Mouse (Mus musculus): ENCODE measurements around the gene Phldb2. TPM values are rescaled to one million over a fixed set of nuclear protein-coding genes. Genes with fewer than 3 reads are reported as not detected.

Phldb2 gene
- polyA plus RNA-seq, 1 experiment from 2014 or later = 7.5 TPM

GRCm38 (mm10) chr16:45937381-45937780, 16.0 kb downstream of the Phldb2 start:
- H3K4me2 ChIP-seq (replicated peaks) = no peak overlapping the region
- no peak for DNase-seq (ENCODE audit: low spot score)
- H3K27me3 ChIP-seq (ENCODE audit: control insufficient read depth, insufficient read depth, low read length) = no peaks in the 10 kb centered on the region
- peaks cover 8% of the 10 kb centered on the region; the same call in 1 of the 2 replicates for H3K4me1 ChIP-seq (replicated peaks; ENCODE audit: control insufficient read depth, insufficient read depth, low read length)
- WGBS = 66% methylated on average over 2 of the region's 2 CpGs
- no peaks in the 10 kb centered on the region for H3K9me3 ChIP-seq (ENCODE audit: control insufficient read depth, low read length)
- ATAC-seq (ENCODE audit: low FRiP score) = no peak
- H3K4me3 ChIP-seq (replicated peaks; ENCODE audit: low read length) = no peak overlapping the region
- no peaks in the 10 kb centered on the region for H3K36me3 ChIP-seq (replicated peaks; ENCODE audit: control insufficient read depth, insufficient read depth)
- no peak overlapping the region for H3K27ac ChIP-seq
- H3K9ac ChIP-seq = no peak overlapping the region

- 43% methylated on average over 2 of the region's 2 CpGs for WGBS
- ATAC-seq (ENCODE audit: low FRiP score) = peak; percentile 51; the same call in 1 of the 2 replicates
- no peak overlapping the region for H3K4me3 ChIP-seq (replicated peaks; ENCODE audit: low read length)
- H3K36me3 ChIP-seq (replicated peaks; ENCODE audit: control insufficient read depth, insufficient read depth) = no peaks in the 10 kb centered on the region
- H3K27me3 ChIP-seq (ENCODE audit: control insufficient read depth, insufficient read depth, low read length) = no peaks in the 10 kb centered on the region
- no peaks in the 10 kb centered on the region for H3K9me3 ChIP-seq (ENCODE audit: control insufficient read depth, low read length)
- no peak overlapping the region for H3K9ac ChIP-seq
- H3K4me1 ChIP-seq (replicated peaks; ENCODE audit: control insufficient read depth, insufficient read depth, low read length) = peaks cover 8% of the 10 kb centered on the region; the same call in 1 of the 2 replicates
- no peak for DNase-seq (ENCODE audit: low spot score)
- H3K4me2 ChIP-seq (replicated peaks) = no peak overlapping the region
- 0 out of 2 replicates have a peak overlapping the region, but pooled peaks have one; percentile 51 for H3K27ac ChIP-seq
Measured at GRCm38 (mm10) chr16:45936521-45936920, 16.9 kb downstream of the Phldb2 start.

DNA sequence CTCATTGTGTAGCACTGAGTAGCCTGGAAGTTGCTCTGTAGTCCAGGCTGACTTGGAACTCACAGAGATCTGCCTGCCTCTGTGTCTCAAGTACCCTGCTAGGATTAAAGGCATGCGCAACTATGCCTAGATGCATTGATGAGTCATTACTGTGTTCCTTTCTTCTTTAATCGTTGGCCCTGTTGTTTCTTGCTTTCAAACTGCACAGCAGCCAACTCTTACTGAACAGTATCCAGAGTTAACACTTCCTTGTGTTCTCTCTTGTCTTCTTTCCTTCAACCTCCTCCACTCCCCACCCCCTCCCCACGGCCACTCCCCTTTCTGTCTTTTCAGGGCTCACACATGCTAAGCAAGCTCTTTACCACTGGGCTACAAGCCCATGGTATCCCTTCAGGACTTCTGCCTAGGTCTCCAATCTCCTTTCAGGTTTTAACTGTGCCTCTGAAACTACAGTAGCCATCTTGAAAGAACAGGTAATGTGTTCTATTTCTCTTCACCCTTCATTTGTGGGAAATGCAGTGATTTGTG, 17.4 kb downstream of the Phldb2 start:
- DNase-seq (ENCODE audit: low spot score) (no peak), ATAC-seq (ENCODE audit: low FRiP score) (no peak)
- Histone ChIP-seq H3K27me3 (ENCODE audit: control insufficient read depth, insufficient read depth, low read length) (no peaks in the 10 kb centered on the region), H3K4me2 (replicated peaks) (no peak overlapping the region), H3K9ac (no peak overlapping the region), H3K27ac (0 out of 2 replicates have a peak overlapping the region, but pooled peaks have one; percentile 51), H3K9me3 (ENCODE audit: control insufficient read depth, low read length) (no peaks in the 10 kb centered on the region), H3K4me3 (replicated peaks; ENCODE audit: low read length) (no peak overlapping the region), H3K4me1 (replicated peaks; ENCODE audit: control insufficient read depth, insufficient read depth, low read length) (peaks cover 8% of the 10 kb centered on the region; the same call in 1 of the 2 replicates), H3K36me3 (replicated peaks; ENCODE audit: control insufficient read depth, insufficient read depth) (no peaks in the 10 kb centered on the region)
- 80% methylated on average over 3 of the region's 3 CpGs for WGBS

GRCm38 (mm10) chr16:45934721-45935407, 18.5 kb downstream of the Phldb2 start:
- DNase-seq (ENCODE audit: low spot score) (no peak), ATAC-seq (ENCODE audit: low FRiP score) (no peak; the same call in 1 of the 2 replicates)
- no peak overlapping the region for H3K9ac ChIP-seq
- H3K4me3 ChIP-seq (replicated peaks; ENCODE audit: low read length) = no peak overlapping the region
- H3K4me2 ChIP-seq (replicated peaks) = no peak overlapping the region
- no peaks in the 10 kb centered on the region for H3K9me3 ChIP-seq (ENCODE audit: control insufficient read depth, low read length)
- peaks cover 8% of the 10 kb centered on the region; the same call in 1 of the 2 replicates for H3K4me1 ChIP-seq (replicated peaks; ENCODE audit: control insufficient read depth, insufficient read depth, low read length)
- WGBS = 50% methylated on average over 2 of the region's 2 CpGs
- no peaks in the 10 kb centered on the region for H3K27me3 ChIP-seq (ENCODE audit: control insufficient read depth, insufficient read depth, low read length)
- no peaks in the 10 kb centered on the region for H3K36me3 ChIP-seq (replicated peaks; ENCODE audit: control insufficient read depth, insufficient read depth)
- no peak overlapping the region for H3K27ac ChIP-seq

- Histone ChIP-seq H3K27me3 (ENCODE audit: control insufficient read depth, insufficient read depth, low read length) (no peaks in the 10 kb centered on the region), H3K36me3 (replicated peaks; ENCODE audit: control insufficient read depth, insufficient read depth) (no peaks in the 10 kb centered on the region), H3K9me3 (ENCODE audit: control insufficient read depth, low read length) (no peaks in the 10 kb centered on the region), H3K4me3 (replicated peaks; ENCODE audit: low read length) (no peak overlapping the region), H3K9ac (no peak overlapping the region), H3K4me1 (replicated peaks; ENCODE audit: control insufficient read depth, insufficient read depth, low read length) (no peaks in the 10 kb centered on the region), H3K27ac (no peak overlapping the region), H3K4me2 (replicated peaks) (no peak overlapping the region)
- WGBS = 90% methylated on average over 3 of the region's 3 CpGs
- no peak for ATAC-seq (ENCODE audit: low FRiP score)
- no peak for DNase-seq (ENCODE audit: low spot score)
Measured at GRCm38 (mm10) chr16:45930308-45930707, 23.1 kb downstream of the Phldb2 start.

GRCm38 (mm10) chr16:45928090-45928489, 25.3 kb downstream of the Phldb2 start:
- Histone ChIP-seq H3K36me3 (replicated peaks; ENCODE audit: control insufficient read depth, insufficient read depth) (no peaks in the 10 kb centered on the region), H3K9ac (no peak overlapping the region), H3K4me1 (replicated peaks; ENCODE audit: control insufficient read depth, insufficient read depth, low read length) (no peaks in the 10 kb centered on the region), H3K27ac (no peak overlapping the region), H3K27me3 (ENCODE audit: control insufficient read depth, insufficient read depth, low read length) (no peaks in the 10 kb centered on the region), H3K9me3 (ENCODE audit: control insufficient read depth, low read length) (no peaks in the 10 kb centered on the region), H3K4me3 (replicated peaks; ENCODE audit: low read length) (no peak overlapping the region), H3K4me2 (replicated peaks) (no peak overlapping the region)
- no peak for ATAC-seq (ENCODE audit: low FRiP score)
- DNase-seq (ENCODE audit: low spot score) = no peak
- 89% methylated on average over 4 of the region's 4 CpGs for WGBS

DNA sequence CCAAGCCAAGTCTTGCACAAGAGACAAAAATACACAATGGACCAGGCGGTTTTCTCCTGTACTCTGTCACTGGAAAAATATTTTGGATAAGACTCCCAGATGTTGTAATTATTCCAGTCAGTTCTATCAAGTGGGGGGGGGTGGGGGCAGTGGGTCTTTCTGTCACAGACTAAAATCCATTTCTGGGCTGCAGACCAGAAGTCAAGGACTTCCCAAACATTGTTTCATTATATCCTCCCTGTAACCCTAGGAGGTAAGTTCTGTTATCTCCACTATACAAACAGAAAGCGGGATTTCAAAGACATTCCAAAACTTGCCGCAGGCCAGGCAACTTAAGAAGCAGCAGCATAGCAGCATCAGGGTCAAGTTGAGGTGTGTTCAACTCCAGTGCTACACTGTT, 25.8 kb downstream of the Phldb2 start:
- Histone ChIP-seq H3K27ac (no peak overlapping the region), H3K36me3 (replicated peaks; ENCODE audit: control insufficient read depth, insufficient read depth) (no peaks in the 10 kb centered on the region), H3K9me3 (ENCODE audit: control insufficient read depth, low read length) (no peaks in the 10 kb centered on the region), H3K9ac (no peak overlapping the region), H3K4me2 (replicated peaks) (no peak overlapping the region), H3K4me1 (replicated peaks; ENCODE audit: control insufficient read depth, insufficient read depth, low read length) (no peaks in the 10 kb centered on the region), H3K4me3 (replicated peaks; ENCODE audit: low read length) (no peak overlapping the region), H3K27me3 (ENCODE audit: control insufficient read depth, insufficient read depth, low read length) (no peaks in the 10 kb centered on the region)
- DNase-seq (ENCODE audit: low spot score) (no peak), ATAC-seq (ENCODE audit: low FRiP score) (no peak)
- 79% methylated on average over 3 of the region's 3 CpGs for WGBS

GRCm38 (mm10) chr16:45926875-45927274, 26.5 kb downstream of the Phldb2 start:
- WGBS = 90% methylated on average over 5 of the region's 5 CpGs

GRCm38 (mm10) chr16:45923731-45924424, 29.5 kb downstream of the Phldb2 start:
- no peak for ATAC-seq (ENCODE audit: low FRiP score)

More at GRCm38 (mm10) chr16:45926875-45927274, 26.5 kb downstream of the Phldb2 start:
- ATAC-seq (ENCODE audit: low FRiP score) = no peak
- DNase-seq (ENCODE audit: low spot score) = no peak
- H3K4me2 ChIP-seq (replicated peaks) = no peak overlapping the region
- no peaks in the 10 kb centered on the region for H3K27me3 ChIP-seq (ENCODE audit: control insufficient read depth, insufficient read depth, low read length)
- no peaks in the 10 kb centered on the region for H3K4me1 ChIP-seq (replicated peaks; ENCODE audit: control insufficient read depth, insufficient read depth, low read length)
- H3K36me3 ChIP-seq (replicated peaks; ENCODE audit: control insufficient read depth, insufficient read depth) = no peaks in the 10 kb centered on the region
- no peak overlapping the region for H3K27ac ChIP-seq
- no peak overlapping the region for H3K4me3 ChIP-seq (replicated peaks; ENCODE audit: low read length)
- H3K9ac ChIP-seq = no peak overlapping the region
- H3K9me3 ChIP-seq (ENCODE audit: control insufficient read depth, low read length) = no peaks in the 10 kb centered on the region

More at GRCm38 (mm10) chr16:45923731-45924424, 29.5 kb downstream of the Phldb2 start:
- DNase-seq (ENCODE audit: low spot score) = no peak
- Histone ChIP-seq H3K4me3 (replicated peaks; ENCODE audit: low read length) (no peak overlapping the region), H3K9me3 (ENCODE audit: control insufficient read depth, low read length) (no peaks in the 10 kb centered on the region), H3K4me2 (replicated peaks) (no peak overlapping the region), H3K27ac (no peak overlapping the region), H3K27me3 (ENCODE audit: control insufficient read depth, insufficient read depth, low read length) (no peaks in the 10 kb centered on the region), H3K9ac (no peak overlapping the region), H3K4me1 (replicated peaks; ENCODE audit: control insufficient read depth, insufficient read depth, low read length) (no peaks in the 10 kb centered on the region), H3K36me3 (replicated peaks; ENCODE audit: control insufficient read depth, insufficient read depth) (no peaks in the 10 kb centered on the region)
- 73% methylated on average over 6 of the region's 6 CpGs for WGBS
